Mouse (Mus musculus) forebrain, postnatal 0 days (tissue): ENCODE data around the gene Scaf8. TPM values are rescaled to one million over a fixed set of nuclear protein-coding genes. Genes with fewer than 3 reads are reported as not detected.

Experiments used
- ATAC-seq: fragments of 200-750 bp; cut with Nextera tagmentation; 2 replicates; pipeline ENCODE4 v1.8.0; 2017; ENCODE audit warnings: mild to moderate bottlenecking, moderate library complexity
- DNase-seq: peaks from one replicate; pipeline ENCODE4 v3.0.0-alpha.2; 2015
- H3K27ac ChIP-seq: fragments of 300-500 bp; sonication (generic); 2 replicates; pipeline ENCODE4 v1.5.1; 2014; ENCODE audit warnings: low read depth, mild to moderate bottlenecking, antibody characterized with exemption, low read length, moderate library complexity, mixed read lengths
- H3K27me3 ChIP-seq: fragments of 300-500 bp; sonication (generic); 2 replicates; pipeline ENCODE4 v1.6.1; 2014; ENCODE audit warnings: mild to moderate bottlenecking, low read length, mixed read lengths; ENCODE audit not compliant: insufficient read depth
- H3K36me3 ChIP-seq: fragments of 300-500 bp; sonication (generic); 2 replicates; pipeline ENCODE4 v1.6.1; 2014; ENCODE audit warnings: mild to moderate bottlenecking, moderate library complexity; ENCODE audit not compliant: insufficient read depth
- H3K4me1 ChIP-seq: fragments of 300-500 bp; sonication (generic); 2 replicates; pipeline ENCODE4 v1.6.1; 2014; ENCODE audit warnings: antibody characterized with exemption; ENCODE audit not compliant: insufficient read depth
- H3K4me2 ChIP-seq: fragments of 300-500 bp; sonication (generic); 2 replicates; pipeline ENCODE4 v1.6.1; 2014; ENCODE audit warnings: low read depth, mild to moderate bottlenecking, moderate library complexity
- H3K4me3 ChIP-seq: fragments of 300-500 bp; sonication (generic); 2 replicates; pipeline ENCODE4 v1.5.1; 2014; ENCODE audit warnings: low read depth, low read length, mixed read lengths
- H3K9ac ChIP-seq: fragments of 300-500 bp; sonication (generic); 2 replicates; pipeline ENCODE4 v1.6.1; 2014; ENCODE audit warnings: mild to moderate bottlenecking
- H3K9me3 ChIP-seq: fragments of 300-500 bp; sonication (generic); 2 replicates; pipeline ENCODE4 v1.6.1; 2016; ENCODE audit warnings: low read length
- CTCF ChIP-seq: sonication (generic); IDR thresholded peaks from 2 replicates; pipeline ENCODE4 v1.5.1; 2016; ENCODE audit warnings: antibody characterized with exemption, control low read depth, low read depth
- WGBS: fragments of 180-500 bp; shearing (Covaris S2); extraction: QIAGEN DNeasy Blood & Tissue Kit; methylation state at CpG from one replicate; pipeline ENCODE4 v1.1.7; 2014; 5-methylcytosine and 5-hydroxymethylcytosine counted together
- polyA plus RNA-seq: library from polyadenylated mRNA; unstranded; fragments of >200 nt; fragmentation: Nextera tagmentation; extraction: Ambion mirVana; gene quantifications from 2 replicates; pipeline ENCODE4 v1.2.1, GENCODE M21; 2015
- total RNA-seq: library from RNA; depleted of rRNA; stranded (reverse); fragments of >200 nt; gene quantifications from 2 replicates; pipeline ENCODE4 v1.2.3, GENCODE M21; 2014

Scaf8 gene
- total and polyA plus RNA-seq, 2 experiments from 2014 or later: 15.6 to 65.8 TPM

DNA sequence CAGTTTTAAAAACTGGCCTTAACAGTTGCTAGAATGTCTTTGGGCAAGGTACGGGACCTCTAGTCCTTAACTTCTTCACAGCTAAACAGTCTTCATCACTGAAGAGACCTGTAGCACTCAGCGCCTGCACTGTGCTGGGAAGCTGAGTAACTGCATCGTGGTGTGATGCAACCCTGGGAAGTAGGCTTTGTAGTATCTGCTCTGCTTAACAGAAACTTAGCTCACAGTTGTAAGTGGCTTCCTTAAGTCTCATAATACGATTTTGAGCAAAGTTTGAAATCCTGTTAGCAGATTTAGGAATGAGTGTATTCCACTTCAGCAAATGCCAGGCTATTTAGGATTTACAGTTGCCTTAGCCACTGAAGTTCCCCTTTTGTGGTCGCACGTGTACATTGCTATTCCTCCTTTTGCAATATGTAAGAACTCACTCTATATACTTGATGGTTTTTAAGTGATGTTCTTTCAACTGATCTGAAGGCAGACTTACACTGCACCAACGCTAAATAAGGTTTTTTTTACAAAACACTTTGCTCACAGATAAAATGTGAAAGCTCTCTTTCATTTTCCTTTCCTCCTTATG lies 90.1 kb downstream of the Scaf8 start:
- no peak overlapping the region for H3K9ac ChIP-seq
- 91% methylated on average over 7 of the region's 7 CpGs for WGBS
- no peak for DNase-seq

DNA sequence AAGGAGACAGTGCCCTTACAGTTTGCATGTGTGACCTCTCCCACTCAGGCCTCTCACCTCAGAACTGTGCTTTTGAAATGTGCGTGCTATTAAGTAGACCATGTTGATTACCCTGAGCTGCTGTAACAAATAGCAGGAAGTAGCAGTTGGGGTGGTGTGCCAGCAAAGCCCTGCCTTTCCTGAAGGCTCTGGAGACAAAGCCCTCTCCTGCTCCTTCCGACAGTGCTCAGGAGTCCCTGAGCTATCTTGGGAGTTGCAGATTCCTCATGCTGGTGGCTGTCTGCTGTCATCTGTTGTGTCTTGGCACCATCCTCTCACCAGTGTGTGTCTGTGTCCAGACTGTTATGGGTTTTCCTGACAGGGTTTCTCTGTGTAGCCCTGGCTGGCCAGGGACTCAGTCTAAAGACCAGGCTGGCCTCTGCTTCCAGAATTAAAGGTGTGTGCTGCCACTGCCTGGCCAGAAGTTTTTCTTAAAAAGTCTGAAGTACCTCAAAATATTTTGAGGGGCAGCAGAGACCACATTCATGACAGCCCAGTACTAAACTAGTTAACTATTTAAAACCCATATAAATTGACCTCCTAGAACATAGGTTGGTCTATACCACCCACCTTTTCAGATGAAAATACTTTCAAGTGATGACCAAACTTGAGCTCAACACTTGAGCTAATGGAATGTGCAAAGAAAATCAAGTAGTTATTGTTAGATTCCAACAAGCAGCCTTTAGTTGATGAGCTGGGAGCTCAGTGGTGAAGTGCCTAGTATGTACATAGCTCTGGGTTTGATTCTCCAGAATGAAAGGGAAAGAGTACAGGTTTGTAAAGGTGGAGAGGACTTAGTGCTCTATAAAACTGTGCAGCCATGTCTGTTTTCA lies 92.0 kb downstream of the Scaf8 start:
- Histone ChIP-seq H3K27ac (no peak overlapping the region), H3K36me3 (no peaks in the 10 kb centered on the region; the same call in 1 of the 2 replicates), H3K4me3 (no peak overlapping the region), H3K9me3 (no peaks in the 10 kb centered on the region), H3K9ac (no peak overlapping the region), H3K27me3 (no peaks in the 10 kb centered on the region), H3K4me1 (peaks cover 8% of the 10 kb centered on the region; the same call in 1 of the 2 replicates), H3K4me2 (no peak overlapping the region)
- no peak for DNase-seq
- WGBS: 71% methylated on average over 2 of the region's 2 CpGs
- TF ChIP-seq CTCF: no peak
- ATAC-seq: peak; percentile 84

More for the DNA sequence above, 90.1 kb downstream of the Scaf8 start:
- no peak overlapping the region for H3K27ac ChIP-seq
- TF ChIP-seq CTCF: no peak
- no peaks in the 10 kb centered on the region for H3K27me3 ChIP-seq
- no peak overlapping the region for H3K4me3 ChIP-seq
- no peak overlapping the region for H3K4me2 ChIP-seq
- H3K9me3 ChIP-seq: no peaks in the 10 kb centered on the region
- H3K36me3 ChIP-seq: peaks cover 7% of the 10 kb centered on the region; the same call in 1 of the 2 replicates
- no peak for ATAC-seq
- peaks cover 8% of the 10 kb centered on the region; the same call in 1 of the 2 replicates for H3K4me1 ChIP-seq

- Histone ChIP-seq H3K9me3 (no peaks in the 10 kb centered on the region), H3K4me2 (no peak overlapping the region), H3K36me3 (no peaks in the 10 kb centered on the region; the same call in 1 of the 2 replicates), H3K27me3 (no peaks in the 10 kb centered on the region), H3K9ac (no peak overlapping the region), H3K4me1 (peaks cover 8% of the 10 kb centered on the region; the same call in 1 of the 2 replicates), H3K27ac (no peak overlapping the region), H3K4me3 (no peak overlapping the region)
- DNase-seq (no peak), ATAC-seq (no peak)
- WGBS: 86% methylated on average over 6 of the region's 6 CpGs
- no peak for TF ChIP-seq CTCF
Observed at GRCm38 (mm10) chr17:3207529-3208240, 92.9 kb downstream of the Scaf8 start.

- Histone ChIP-seq H3K4me1 (peaks cover 8% of the 10 kb centered on the region; the same call in 1 of the 2 replicates), H3K4me2 (no peak overlapping the region), H3K4me3 (no peak overlapping the region), H3K27me3 (no peaks in the 10 kb centered on the region), H3K9me3 (no peaks in the 10 kb centered on the region), H3K36me3 (no peaks in the 10 kb centered on the region; the same call in 1 of the 2 replicates), H3K9ac (no peak overlapping the region), H3K27ac (no peak overlapping the region)
- 79% methylated on average over 1 of the region's 1 CpGs for WGBS
- TF ChIP-seq CTCF: no peak
- ATAC-seq: no peak
- no peak for DNase-seq
Observed at GRCm38 (mm10) chr17:3208471-3208870, 93.7 kb downstream of the Scaf8 start.

DNA sequence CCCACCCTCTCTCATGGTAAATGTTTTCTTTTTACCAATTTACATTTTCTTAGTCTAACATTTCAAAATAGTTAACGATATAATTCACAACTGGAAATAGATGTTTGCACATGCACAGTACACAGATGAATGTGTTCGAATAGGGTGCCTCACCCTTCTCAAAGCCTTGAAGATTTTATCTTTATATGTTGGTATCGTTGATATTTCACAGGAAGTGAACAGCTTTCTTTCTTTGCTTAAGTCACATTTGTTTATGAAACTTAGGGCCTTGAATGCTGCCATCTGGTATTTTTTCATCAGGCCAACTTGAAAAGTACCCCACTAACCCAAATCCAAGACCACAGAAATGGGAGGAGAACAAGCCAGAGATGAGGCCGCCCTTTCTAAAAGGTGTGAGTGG lies 94.8 kb downstream of the Scaf8 start:
- H3K4me3 ChIP-seq: no peak overlapping the region
- H3K9ac ChIP-seq: no peak overlapping the region
- DNase-seq (no peak), ATAC-seq (no peak)
- no peaks in the 10 kb centered on the region for H3K9me3 ChIP-seq
- H3K27ac ChIP-seq: no peak overlapping the region
- WGBS: 79% methylated on average over 4 of the region's 4 CpGs
- no peaks in the 10 kb centered on the region for H3K27me3 ChIP-seq
- no peak for TF ChIP-seq CTCF
- H3K4me2 ChIP-seq: no peak overlapping the region
- H3K36me3 ChIP-seq: peaks cover under 1% of the 10 kb centered on the region; the same call in 1 of the 2 replicates
- peaks cover 8% of the 10 kb centered on the region; the same call in 1 of the 2 replicates for H3K4me1 ChIP-seq

GRCm38 (mm10) chr17:3210134-3210533 lies 95.4 kb downstream of the Scaf8 start:
- WGBS: 97% methylated on average over 5 of the region's 5 CpGs
- no peak overlapping the region for H3K4me3 ChIP-seq
- peaks cover 5% of the 10 kb centered on the region; the same call in 1 of the 2 replicates for H3K36me3 ChIP-seq
- no peak for DNase-seq
- H3K27ac ChIP-seq: no peak overlapping the region
- no peaks in the 10 kb centered on the region for H3K9me3 ChIP-seq
- no peaks in the 10 kb centered on the region for H3K27me3 ChIP-seq
- no peak for ATAC-seq
- no peak overlapping the region for H3K9ac ChIP-seq
- peaks cover 8% of the 10 kb centered on the region; the same call in 1 of the 2 replicates for H3K4me1 ChIP-seq
- no peak overlapping the region for H3K4me2 ChIP-seq
- TF ChIP-seq CTCF: no peak
